Mouse (Mus musculus) hindbrain, embryonic 10.5 days (tissue): ENCODE measurements around the gene Efcab8. TPM values are rescaled to one million over a fixed set of nuclear protein-coding genes. Genes with fewer than 3 reads are reported as not detected.

Source experiments
- polyA plus RNA-seq: library from polyadenylated mRNA; unstranded; fragments of >200 nt; fragmentation: Nextera tagmentation; extraction: Ambion mirVana; gene quantifications from 2 replicates; pipeline ENCODE4 v1.2.1, GENCODE M21; 2016

The Efcab8 gene
- polyA plus RNA-seq, 1 experiment from 2014 or later = 0.08 TPM

Other genes with a start within 250 kb of the Efcab8 start
- gene Nol4l, start 250.0 kb upstream of the Efcab8 start, polyA plus RNA-seq = 19.1 and 23.3 TPM in 2 replicates
- 71.9 and 75.6 TPM in 2 replicates for gene Commd7, start 147.2 kb upstream of the Efcab8 start, polyA plus RNA-seq
- gene Dnmt3b, start 130.5 kb upstream of the Efcab8 start, polyA plus RNA-seq = 15.9 and 24.4 TPM in 2 replicates
- gene Dnmt3c, start 83.3 kb upstream of the Efcab8 start, polyA plus RNA-seq = not detected in 2 replicates
- gene Mapre1, start 38.7 kb upstream of the Efcab8 start, polyA plus RNA-seq = 314 and 319 TPM in 2 replicates
- not detected in 2 replicates for gene Sun5, start 91.2 kb downstream of the Efcab8 start, polyA plus RNA-seq
- not detected in 2 replicates for gene Bpifb2, start 95.1 kb downstream of the Efcab8 start, polyA plus RNA-seq
- not detected in 2 replicates for gene Bpifb6, start 120.5 kb downstream of the Efcab8 start, polyA plus RNA-seq
- not detected in 2 replicates for gene Bpifb3, start 138.3 kb downstream of the Efcab8 start, polyA plus RNA-seq
- gene Bpifb4, start 158.3 kb downstream of the Efcab8 start, polyA plus RNA-seq = not detected in 2 replicates
- not detected in 2 replicates for gene Bpifa6, start 195.0 kb downstream of the Efcab8 start, polyA plus RNA-seq
- not detected in 2 replicates for gene Bpifa2, start 228.3 kb downstream of the Efcab8 start, polyA plus RNA-seq